ENCODE assay signal across 8 mouse cellular contexts in genomic region chr16:35769878-35770657, GRCm38 (mm10). TPM values are rescaled to one million over a fixed set of nuclear protein-coding genes. Genes with fewer than 3 reads are reported as not detected.
DNase-seq lines count a peak whose midpoint lies in the region; ATAC-seq and TF ChIP-seq lines count a peak whose summit lies in the region.

Hspbap1 (plus strand) TSS chr16:35770375.

- peak within 1 kb of the TSS; percentile 80 for H3K4me2 ChIP-seq in embryonic facial prominence, embryonic 14.5 days (ENCODE audit: low read depth, low read length)
- peak within 1 kb of the TSS; percentile 80 for H3K4me2 ChIP-seq in limb, embryonic 13.5 days (replicated peaks)
- H3K4me2 ChIP-seq in midbrain, embryonic 15.5 days, result peak within 1 kb of the TSS; percentile 97

- H3K9me3 ChIP-seq in embryonic facial prominence, embryonic 14.5 days (ENCODE audit: control insufficient read depth, low read length), result no peaks in the 10 kb centered on the region
- H3K9me3 ChIP-seq in limb, embryonic 13.5 days, result no peaks in the 10 kb centered on the region
- H3K9me3 ChIP-seq in midbrain, embryonic 15.5 days, result no peaks in the 10 kb centered on the region

- peak within 1 kb of the TSS; percentile 86 for H3K27ac ChIP-seq in bone marrow, adult 2 months (ENCODE audit: control insufficient read depth, insufficient read depth, low read depth, low read length, poor library complexity)
- peak within 1 kb of the TSS; percentile 71; the same call in 1 of the 2 replicates for H3K27ac ChIP-seq in embryonic facial prominence, embryonic 14.5 days (replicated peaks; ENCODE audit: low read depth, low read length)
- H3K27ac ChIP-seq in limb, embryonic 13.5 days, result peak within 1 kb of the TSS; percentile 39; the same call in 1 of the 2 replicates
- H3K27ac ChIP-seq in midbrain, embryonic 15.5 days, result peak within 1 kb of the TSS; percentile 74

- peak within 1 kb of the TSS; percentile 97 for H3K4me3 ChIP-seq in bone marrow, adult 2 months (replicated peaks; ENCODE audit: control insufficient read depth, low read depth, low read length)
- H3K4me3 ChIP-seq in embryonic facial prominence, embryonic 14.5 days (ENCODE audit: low read depth, low read length), result peak within 1 kb of the TSS; percentile 75
- H3K4me3 ChIP-seq in limb, embryonic 13.5 days, result peak within 1 kb of the TSS; percentile 85
- H3K4me3 ChIP-seq in midbrain, embryonic 15.5 days, result peak within 1 kb of the TSS; percentile 89

- peaks cover 3% of the 10 kb centered on the region; the same call in 1 of the 2 replicates for H3K4me1 ChIP-seq in bone marrow, adult 2 months (ENCODE audit: control insufficient read depth, insufficient read depth, low read length)
- peaks cover 11% of the 10 kb centered on the region for H3K4me1 ChIP-seq in embryonic facial prominence, embryonic 14.5 days (ENCODE audit: control insufficient read depth, insufficient read depth, low read length)
- H3K4me1 ChIP-seq in limb, embryonic 13.5 days, result peaks cover 27% of the 10 kb centered on the region
- peaks cover 41% of the 10 kb centered on the region for H3K4me1 ChIP-seq in midbrain, embryonic 15.5 days

- no peaks in the 10 kb centered on the region for H3K36me3 ChIP-seq in embryonic facial prominence, embryonic 14.5 days (ENCODE audit: control insufficient read depth, insufficient read depth, low read length)
- H3K36me3 ChIP-seq in limb, embryonic 13.5 days, result 0 out of 2 replicates have a peak, but pooled peaks cover 3% of the 10 kb centered on the region
- H3K36me3 ChIP-seq in midbrain, embryonic 15.5 days (replicated peaks), result no peaks in the 10 kb centered on the region

- under 1% methylated on average over 51 of the region's 51 CpGs for WGBS in bone marrow, adult 2 months
- WGBS in embryonic facial prominence, embryonic 14.5 days, result under 1% methylated on average over 38 of the region's 51 CpGs
- under 1% methylated on average over 51 of the region's 51 CpGs for WGBS in limb, embryonic 13.5 days
- WGBS in midbrain, embryonic 15.5 days, result under 1% methylated on average over 51 of the region's 51 CpGs

- H3K27me3 ChIP-seq in embryonic facial prominence, embryonic 14.5 days (replicated peaks; ENCODE audit: control insufficient read depth, insufficient read depth, low read length), result no peaks in the 10 kb centered on the region
- no peaks in the 10 kb centered on the region for H3K27me3 ChIP-seq in limb, embryonic 13.5 days
- no peaks in the 10 kb centered on the region for H3K27me3 ChIP-seq in midbrain, embryonic 15.5 days (replicated peaks)

- no peak for TF ChIP-seq CTCF in bone marrow, adult 2 months (IDR thresholded peaks at IDR 0.05; ENCODE audit: control insufficient read depth, insufficient read depth, low read length)

- TF ChIP-seq POLR2A in bone marrow, adult 2 months (IDR thresholded peaks at IDR 0.05; ENCODE audit: borderline replicate concordance, control insufficient read depth, low read depth, low read length), result peak; percentile 89; the same call in 1 of the 2 replicates

- H3K9ac ChIP-seq in embryonic facial prominence, embryonic 14.5 days (ENCODE audit: low read depth, low read length), result peak within 1 kb of the TSS; percentile 93
- peak within 1 kb of the TSS; percentile 94 for H3K9ac ChIP-seq in limb, embryonic 13.5 days
- H3K9ac ChIP-seq in midbrain, embryonic 15.5 days, result peak within 1 kb of the TSS; percentile 94

- ATAC-seq in embryonic facial prominence, embryonic 14.5 days (ENCODE audit: low read depth), result peak; percentile 78
- ATAC-seq in limb, embryonic 13.5 days (ENCODE audit: low FRiP score, low read depth), result peak; percentile 84
- peak; percentile 82 for ATAC-seq in midbrain, embryonic 15.5 days (replicated peaks)

- DNase-seq in A20 (ENCODE audit: low read depth, low spot score), result peak; percentile 91
- DNase-seq in embryonic facial prominence, embryonic 14.5 days (ENCODE audit: low spot score), result peak; percentile 90
- DNase-seq in heart, adult 8-10 months (ENCODE audit: low spot score), result peak; percentile 88
- peak; percentile 91 for DNase-seq in kidney, adult 9 months
- peak; percentile 87 to 93 for DNase-seq in spleen, adult 18-20 months

RNA-seq across cellular contexts. Expression of gene Hspbap1, which starts in this region (rescaled TPM):
- polyA plus RNA-seq in bone marrow, adult 2 months (2011; ENCODE audit: insufficient read depth, insufficient read length, low replicate concordance, missing spikeins), result 15.1 and 20.2 TPM in 2 replicates
- 13.9 and 14.8 TPM in 2 replicates for polyA plus RNA-seq in embryonic facial prominence, embryonic 14.5 days (2014; fragmentation: Nextera tagmentation; extraction: Ambion mirVana)
- total RNA-seq in heart, adult 8-10 months (2022), result 1 to 10 TPM; 2.2 to 3.6 (median 2.6) TPM
- 17.5 and 19.0 TPM in 2 replicates for polyA plus RNA-seq in limb, embryonic 13.5 days (2015; fragmentation: Nextera tagmentation; extraction: Ambion mirVana)
- polyA plus RNA-seq in midbrain, embryonic 15.5 days (2015; fragmentation: Nextera tagmentation; extraction: Ambion mirVana), result 17.2 and 18.5 TPM in 2 replicates

Comparison
In these comparisons a context has a peak if more than half of its experiments do, and no peak if none do; other contexts are left out.
1. Peak in every context shown above with its lines: DNase-seq, ATAC-seq, H3K4me3 ChIP-seq and H3K27ac ChIP-seq.